Mouse (Mus musculus) frontal cortex, postnatal 14 days (tissue): ENCODE results near the gene Fosb.

Source experiments
- DNase-seq, 2 experiments: peaks; one replicate each; pipeline ENCODE4 v3.0.0; 2022; ENCODE audit warnings: low spot score in 2 of 2

Gene Fosb

DNA sequence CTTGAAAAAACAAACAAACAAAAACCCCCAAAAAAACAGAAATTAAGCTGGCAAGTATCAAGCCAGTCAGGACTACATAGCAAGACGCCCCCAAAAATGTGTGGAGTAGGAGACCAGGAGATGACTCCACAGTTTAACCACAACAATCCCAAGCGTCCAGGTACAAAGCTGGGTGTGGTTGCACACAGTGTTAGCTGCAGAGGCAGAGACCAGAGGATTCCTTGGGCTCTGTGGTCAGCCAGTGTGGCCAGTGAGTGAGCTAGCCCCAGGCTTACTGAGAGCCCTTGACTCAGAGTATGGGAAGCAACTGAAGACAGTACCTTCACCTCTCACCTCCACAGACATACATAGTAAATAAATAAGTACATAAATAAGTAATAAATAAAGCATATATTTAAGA lies 22.1 kb upstream of the Fosb start:
- DNase-seq, result no peak

DNA sequence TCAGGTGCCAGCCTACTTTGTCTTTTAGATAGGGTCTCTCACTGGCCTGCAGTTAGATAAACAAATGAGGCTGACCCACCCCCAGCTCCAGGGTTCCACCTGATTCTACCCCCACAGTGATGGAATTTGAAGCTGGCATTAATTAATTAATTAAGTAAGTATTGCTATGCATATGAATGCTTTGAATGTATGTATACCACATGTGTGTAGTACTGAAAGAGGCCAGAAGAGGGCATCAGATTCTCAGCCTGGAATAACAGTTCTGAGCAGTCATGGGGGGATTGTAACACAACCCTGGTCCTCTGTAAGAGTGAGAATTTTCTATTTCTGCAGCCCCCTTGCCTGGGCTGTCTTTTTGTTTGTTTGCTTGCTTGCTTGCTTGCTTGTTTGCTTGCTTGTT lies 18.6 kb upstream of the Fosb start:
- DNase-seq, result no peak

DNA sequence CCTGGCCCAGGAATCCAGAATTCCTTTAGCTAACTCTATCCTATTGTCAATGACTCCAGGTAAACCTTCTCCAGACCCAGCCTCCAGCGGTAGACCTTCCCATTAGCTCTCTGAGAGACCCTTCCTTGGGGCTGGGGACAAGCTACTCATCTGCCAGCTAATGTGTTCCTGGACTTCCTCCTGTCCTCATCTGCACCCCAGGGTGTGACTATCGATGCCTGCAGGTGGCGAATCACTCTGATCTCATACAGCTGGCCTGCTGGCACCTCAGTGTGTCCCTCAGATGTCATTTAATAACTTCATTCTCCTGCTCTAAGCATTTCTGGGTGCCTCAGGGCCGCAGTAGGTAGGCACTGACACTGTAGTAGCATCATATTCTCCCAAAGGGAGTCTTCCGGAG lies 17.9 kb upstream of the Fosb start:
- DNase-seq, result no peak

DNA sequence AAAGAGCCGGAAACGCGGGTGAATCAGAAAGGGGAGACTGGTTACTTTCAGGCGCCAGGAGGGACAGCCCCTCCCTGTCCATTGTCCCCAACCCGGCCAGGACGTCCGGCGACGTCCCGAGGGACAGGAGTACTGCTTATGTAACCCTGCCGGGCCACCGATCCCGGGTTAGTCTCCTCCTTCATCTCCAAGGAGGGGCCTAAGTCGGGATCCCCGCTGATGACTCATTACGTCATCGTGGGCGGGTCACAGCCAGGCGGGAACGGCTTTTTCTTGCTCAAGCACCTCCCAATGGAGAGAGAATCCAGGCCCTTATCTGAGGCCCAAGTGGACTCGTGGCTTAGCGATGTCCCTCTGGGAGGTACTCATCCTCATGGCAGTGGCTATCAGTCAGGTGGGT lies 17.3 kb upstream of the Fosb start:
- peak; percentile 81 to 82 for DNase-seq

DNA sequence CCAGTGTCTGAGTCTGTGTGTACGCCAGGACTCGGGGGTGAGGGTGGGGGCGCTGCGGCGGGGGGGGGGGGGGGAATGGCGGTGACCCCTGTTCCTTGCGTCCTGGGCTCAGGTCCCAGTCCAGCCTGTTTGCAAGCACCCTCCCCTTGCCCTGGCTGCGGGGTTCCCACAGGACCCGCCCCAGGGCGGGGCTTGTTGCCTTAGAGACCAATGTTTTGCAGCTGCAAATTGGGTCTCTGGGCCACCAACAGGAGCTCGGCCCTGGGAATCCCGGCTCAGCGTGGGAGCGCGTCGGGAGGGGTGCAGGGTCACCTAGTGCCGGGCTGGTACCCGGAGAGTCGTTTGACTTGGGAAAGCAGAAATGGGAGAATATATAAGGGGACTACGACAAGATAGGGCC lies 16.5 kb upstream of the Fosb start:
- peak; percentile 56 to 59 for DNase-seq

DNA sequence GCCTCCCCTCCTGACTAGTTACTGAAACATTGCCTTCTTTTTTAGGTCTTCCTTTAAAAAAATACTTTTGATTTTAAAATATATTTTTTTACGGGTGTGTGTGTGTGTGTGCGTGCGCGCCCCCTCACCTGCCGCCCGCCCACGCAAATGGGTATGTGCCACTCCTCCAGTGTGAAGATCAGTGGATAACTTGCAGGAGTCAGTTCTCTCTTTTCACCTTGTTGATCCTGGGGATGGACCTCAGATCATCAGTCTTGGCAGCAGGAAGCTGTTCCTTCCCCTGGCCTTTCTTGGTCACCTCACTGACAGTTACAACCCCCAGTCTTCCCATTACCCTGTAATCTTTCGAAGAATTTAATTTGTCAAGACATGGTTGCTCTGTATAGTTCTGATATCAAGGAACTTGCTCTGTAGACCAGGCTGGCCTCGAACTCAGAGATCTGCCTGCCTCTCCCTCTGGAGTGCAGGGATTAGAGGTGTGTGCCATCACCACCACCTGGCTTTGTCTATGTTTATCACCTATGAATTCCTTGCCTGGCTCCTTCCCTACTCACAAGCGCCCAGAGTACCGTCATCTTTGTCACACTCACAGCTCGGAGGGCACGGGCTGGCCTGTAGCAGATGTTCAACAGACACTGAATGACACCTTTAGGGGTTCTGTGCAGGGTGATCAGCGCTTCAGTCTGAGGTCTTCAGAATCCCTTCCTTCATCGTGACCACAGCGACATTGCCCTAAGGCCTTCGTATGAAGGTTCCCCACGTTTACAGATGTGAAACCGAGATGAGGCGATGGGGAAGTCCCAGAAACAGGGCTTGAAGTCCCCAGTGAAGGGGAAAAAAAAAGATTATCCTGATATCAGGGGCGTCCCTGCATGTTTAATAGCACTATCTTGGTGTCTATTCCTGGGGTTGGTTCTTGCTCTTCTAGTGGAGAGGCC lies 15.7 kb upstream of the Fosb start:
- DNase-seq, result no peak

DNA sequence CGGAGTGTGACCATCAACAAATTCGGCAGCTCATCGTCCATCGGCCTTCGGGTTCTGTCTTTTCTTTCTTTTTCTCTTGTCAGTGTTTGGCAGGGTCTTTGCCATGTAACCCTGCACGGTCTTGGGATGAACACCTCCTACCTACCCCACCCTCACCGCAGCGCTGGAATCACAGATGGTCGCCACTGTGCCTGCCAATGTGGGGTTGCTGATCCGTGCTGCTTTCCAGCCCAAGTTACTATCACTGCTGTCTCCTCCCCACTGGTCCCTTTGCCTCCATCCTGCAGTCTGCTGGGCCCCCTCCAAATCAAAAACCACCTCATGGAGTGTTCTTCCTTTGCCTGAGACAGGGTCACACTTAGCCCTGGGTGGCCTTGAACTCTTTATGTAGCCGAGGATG lies 14.4 kb upstream of the Fosb start:
- DNase-seq, result no peak

DNA sequence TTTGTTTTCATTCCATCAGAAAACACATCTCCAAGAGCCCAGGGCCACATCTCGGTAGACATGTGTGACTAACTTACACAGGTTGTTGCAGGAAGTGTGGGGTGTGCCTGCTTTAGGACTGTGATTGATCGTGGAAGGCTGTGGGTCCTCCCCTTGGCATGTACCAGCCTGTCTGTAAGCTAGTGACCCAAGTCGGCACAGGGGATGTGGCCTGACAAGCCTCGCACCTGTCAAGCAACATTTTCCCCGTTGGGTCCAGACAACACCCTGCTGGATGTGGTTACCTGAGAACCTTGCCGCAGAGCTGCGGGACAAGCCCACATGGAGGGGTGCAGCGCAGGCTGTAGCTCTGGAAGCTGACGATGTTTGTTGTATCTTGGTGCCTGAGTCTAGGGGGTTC lies 12.6 kb upstream of the Fosb start:
- DNase-seq, result no peak

DNA sequence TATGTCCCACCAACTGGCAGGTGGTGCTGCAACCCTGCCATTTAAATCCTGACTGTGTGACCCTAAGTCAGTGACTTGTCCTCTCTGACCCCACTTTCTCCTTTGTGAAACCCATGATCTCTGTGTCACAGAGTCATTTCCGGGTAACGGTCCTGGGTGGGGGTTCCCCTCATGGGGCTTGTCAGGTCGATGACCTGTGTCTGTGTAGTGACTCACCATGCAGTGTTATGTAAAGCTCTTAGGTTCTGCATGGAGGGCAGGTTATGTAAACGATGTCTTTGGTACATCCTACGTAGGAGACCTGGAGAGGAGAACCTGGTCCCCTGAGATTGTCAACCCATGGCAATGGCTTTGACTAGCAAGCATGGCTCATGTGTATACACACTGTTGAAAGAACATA lies 11.6 kb upstream of the Fosb start:
- DNase-seq, result no peak

DNA sequence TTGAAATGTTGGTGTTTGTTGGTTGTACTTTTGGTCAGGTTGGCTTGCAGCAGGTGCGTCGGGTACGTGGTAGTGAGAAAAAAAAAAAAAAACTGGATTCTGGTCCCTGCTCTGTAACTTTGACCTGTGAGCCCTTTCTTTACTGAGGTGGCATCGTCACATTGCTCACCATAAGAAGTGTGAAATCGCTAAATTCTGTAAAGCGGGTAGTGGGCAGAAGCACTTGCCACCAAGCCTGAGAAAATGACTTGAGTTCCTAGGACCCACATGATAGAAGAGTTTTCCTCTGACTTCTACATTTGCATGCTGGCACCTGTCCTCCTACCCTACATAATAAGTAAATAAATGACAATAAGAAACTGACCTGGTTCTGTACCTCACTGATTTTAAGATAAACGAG lies 10.8 kb upstream of the Fosb start:
- DNase-seq, result no peak

DNA sequence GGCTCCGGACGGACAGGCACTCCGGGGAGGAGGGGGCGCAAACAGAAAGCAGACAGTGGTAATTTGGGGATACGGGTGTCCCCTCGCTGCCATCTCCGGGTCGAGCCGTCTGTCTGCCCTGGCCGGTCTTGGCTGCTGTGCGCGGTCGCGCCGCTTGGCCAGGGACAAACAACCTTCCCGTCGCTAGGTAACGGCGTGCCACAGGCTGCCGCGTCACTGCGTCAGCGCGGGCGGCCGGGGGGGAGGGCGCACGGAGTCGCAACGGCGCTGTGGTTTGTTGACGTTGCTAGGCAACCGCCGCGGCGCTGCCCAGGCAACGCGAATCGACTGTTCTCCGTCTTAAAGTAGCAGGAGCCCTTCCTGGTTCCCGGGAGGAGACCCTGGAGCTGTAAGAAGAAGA lies 10.1 kb upstream of the Fosb start:
- DNase-seq, result peak; percentile 91

DNA sequence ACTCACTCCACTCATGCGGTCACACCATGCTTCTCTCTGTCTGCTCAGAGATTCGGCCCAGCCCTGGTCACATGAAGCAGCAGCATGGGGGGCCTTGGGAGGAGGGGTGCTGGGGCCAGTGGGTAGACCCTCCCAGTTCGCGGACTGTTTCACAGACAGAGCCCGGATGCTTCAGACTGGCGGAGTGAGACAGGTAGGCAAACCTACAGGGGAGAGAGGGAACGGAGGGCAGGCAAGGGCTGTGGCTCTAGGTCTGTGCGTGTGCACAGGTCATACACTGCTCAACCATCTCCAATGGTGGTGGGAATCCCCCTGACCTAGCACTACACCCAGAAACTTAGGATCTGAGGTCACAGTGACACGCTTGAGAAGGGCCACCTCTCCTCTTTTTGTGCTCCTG lies 9.6 kb upstream of the Fosb start:
- no peak for DNase-seq

DNA sequence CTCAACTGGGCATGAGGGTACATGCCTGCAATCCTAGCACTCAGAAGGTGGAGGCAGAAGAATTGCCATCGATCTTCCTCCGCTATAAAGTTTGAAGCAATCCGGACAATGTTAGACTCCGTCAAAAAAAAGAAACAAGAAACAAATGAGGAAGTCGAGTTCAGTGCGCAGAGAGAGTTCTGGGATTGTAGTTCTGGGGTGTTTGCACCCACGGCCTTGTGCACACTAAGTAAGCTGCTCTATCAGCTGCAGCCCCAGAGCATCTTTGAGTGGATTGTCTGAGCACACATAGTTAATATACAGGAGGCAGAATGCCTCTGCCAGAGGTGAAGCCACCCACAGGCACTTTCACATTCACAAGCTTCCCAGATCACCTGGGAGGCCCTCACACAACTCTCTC lies 8.8 kb upstream of the Fosb start:
- DNase-seq, result no peak

DNA sequence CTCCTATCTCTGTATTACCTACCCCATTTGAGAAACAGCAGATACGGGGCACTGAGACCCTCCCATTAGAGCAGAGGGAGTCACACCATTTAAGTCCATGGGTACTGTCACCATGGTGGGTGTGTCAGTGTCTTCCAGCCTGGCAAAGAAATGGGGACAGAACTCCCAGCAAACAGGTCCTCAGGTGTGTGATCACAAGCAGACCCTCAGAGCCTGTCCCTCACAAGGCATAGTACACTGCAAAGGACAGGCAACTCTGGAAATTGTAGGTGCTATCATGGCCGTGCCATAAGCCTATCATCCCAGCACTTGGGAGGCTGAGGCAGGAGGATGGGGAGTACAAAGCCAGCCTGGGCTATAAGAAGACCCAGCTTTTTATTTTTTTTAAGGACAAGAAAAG lies 8.3 kb upstream of the Fosb start:
- DNase-seq, result no peak

DNA sequence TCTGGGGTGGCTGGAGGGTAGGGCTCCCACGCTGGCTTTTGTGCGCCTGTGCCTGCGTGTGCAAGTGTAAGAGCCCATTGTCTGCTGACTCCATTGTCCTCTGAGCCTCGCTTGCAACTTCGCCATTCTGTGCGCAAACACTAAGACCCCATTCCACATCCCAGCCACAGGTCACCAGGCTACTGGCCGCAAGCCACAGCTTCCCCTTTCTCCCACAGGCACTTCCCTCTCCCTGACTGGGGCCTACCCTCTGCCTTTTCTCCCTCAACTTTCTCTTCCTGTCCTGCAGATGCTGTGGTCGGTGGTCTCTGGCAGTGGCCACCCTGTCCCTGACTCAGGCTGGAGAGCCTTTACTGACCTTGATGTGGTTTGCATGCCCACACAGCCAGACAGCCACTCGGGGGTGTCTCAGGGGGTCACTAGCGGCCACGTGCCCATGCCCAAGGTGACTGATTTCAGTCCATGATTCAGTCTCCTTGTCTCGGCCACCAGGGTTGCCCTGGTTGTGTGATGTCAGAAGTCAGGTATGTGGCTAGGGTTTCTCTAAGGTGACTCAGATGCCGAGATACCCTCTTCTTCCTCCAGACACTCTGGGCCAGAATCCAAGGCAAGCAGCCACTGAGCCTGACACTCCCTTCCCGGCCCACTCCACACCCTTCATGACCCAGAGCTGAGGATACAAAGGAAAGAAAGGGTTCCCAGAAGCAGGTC lies 6.8 kb upstream of the Fosb start:
- no peak for DNase-seq

DNA sequence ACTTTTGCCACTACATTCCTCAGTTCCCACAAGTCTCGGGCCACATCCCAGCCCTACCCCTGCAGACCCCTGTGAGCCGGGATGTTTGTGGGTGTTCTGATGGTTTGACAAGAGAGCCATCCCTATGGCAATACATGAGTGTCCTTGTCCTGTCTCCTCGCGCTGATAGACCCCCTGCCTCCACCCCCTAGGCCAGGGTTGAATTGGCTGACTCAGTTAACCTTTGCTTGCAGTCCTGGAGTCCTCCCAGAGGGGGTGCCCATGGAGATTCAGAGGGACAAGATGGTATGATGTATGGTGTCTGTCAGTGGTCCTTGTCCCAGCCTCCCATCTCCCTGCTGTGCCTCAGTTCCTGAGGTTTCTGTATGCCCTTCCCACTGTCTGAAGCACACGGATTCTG lies 4.2 kb upstream of the Fosb start:
- no peak for DNase-seq

DNA sequence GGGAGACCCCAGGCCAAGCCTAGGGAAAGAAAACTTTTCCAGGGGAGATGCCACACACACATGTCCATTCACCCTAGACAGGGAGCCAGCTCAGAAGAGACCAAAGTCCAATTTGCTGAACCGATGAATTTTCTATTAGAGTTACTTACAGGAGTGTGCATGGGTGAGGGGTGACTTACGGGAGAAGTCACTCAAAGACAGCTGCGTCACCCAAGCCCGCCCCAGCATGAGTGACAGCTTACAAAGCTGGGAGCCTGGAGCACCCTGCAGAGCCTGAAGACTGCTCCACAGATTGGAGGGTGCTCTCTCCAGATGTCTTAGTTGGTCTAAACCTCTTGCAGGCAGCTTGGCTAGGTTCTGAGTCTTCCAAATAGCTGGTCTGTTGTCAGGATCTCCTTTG lies 2.1 kb upstream of the Fosb start:
- no peak for DNase-seq

DNA sequence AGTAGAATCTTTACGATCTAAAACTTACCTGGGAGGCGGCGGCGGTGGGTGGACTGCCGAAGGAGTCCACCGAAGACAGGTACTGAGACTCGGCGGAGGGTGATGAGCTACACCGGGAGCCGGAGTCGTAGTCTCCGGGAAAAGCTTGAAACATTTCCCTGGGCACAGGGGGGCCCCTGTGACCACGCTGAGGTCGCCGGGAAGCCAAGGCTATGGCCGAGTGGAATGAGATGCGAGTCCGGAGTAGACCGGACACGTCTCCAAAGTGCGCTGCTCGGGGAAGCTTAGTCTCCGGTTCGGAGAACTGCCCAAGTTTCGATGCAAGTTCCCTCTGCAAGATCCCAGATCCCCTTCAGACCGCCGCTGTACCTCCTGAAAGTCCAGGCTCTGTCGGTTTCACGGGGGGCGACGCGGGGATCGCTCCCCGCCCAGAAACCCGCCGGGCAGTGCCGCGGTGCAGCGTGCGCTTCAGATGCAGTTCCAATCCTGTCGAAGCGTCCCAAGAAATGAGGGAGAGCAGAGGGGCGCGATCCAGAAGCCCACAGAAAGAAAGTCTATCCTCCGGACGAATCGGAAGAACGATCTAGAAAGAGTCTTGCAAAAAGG lies 470 bp downstream of the Fosb start:
- DNase-seq, result no peak

DNA sequence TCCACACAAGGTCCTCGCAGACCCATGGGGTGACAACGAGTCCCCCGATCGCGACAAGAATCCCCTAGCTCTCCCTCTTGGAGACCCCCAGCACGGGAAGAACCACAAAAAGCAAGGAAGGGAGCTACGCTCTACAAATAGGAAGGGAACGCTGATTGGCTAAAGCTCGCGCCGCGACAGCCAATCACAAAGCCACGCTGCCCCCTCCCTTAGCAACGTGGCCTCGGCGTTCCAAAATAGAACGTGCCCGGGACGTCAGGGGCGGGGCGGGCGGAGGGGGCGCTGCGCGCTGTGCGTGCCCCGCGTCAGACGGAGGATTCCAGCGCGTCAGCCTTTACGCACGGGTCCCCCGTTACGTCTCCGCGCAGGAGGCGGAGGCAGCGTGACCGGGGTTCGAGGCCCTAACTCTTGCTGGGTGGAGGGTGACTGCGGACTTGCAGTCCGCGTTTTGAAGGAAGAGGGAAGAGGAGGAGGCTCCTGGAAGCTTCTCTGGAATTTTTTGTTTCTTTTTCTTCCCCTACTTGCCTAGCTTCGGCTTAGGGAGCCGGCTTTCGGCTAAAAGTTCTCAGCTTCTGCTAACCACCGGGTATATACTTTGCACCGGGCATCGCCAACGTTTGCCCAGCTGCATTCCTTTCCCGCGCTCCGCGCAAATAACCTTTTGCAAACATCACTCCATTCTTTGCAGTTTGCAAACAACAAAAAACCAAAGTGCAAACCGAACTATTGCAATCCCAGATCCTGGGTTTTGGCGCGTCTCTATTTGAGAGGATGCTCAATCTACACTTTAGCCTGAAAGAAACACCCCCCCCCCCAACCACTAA lies 1.2 kb downstream of the Fosb start:
- peak; percentile 93 to 96 for DNase-seq

DNA sequence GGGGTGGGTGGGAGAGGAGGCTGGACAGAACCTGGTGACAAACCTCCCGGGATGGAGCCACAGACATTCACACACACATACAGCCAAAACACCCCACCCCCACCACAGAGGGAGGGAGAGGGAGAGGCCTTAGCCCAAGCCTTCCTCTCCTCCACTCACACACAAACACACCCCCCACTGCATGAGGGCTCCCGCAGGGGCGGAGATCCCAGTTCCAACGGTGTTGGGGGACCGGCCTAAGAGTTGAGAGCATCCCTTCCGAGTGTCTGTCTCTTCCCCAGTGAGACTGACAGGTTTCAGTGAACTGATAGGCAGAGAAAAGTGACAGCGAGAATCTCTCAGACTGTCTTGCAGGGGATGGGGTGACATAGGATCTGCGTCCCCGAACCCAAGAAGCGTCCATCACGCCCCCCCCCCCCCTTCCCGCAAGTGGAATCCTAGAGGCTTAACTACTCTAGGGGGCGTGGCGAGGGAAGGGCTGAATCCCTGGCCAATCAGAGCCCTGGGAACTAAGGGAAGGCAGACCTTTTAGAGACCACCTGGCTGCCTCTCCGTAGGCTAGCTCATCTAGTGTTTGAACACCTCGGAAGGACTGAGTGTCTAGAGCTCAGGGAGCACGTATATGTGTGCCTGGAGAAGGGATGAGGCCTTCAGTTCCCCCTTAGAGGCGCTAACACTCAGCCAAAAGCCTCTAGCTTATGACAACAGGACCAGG lies 2.0 kb downstream of the Fosb start:
- DNase-seq, result peak; percentile 64 to 65
